Mouse (Mus musculus) left cerebral cortex, adult 9 months (tissue): Measurements from ENCODE around the gene Keap1.
A peak's percentile ranks its signal among the peaks of the same experiment; 100 is the strongest.
"Not testable (repeated sequence)": the region's sequence is repeated elsewhere in the genome, so short reads cannot be mapped to it uniquely, and the experiment has no call there.

Experiments used
- DNase-seq, 2 experiments: peaks; one replicate each; pipeline ENCODE4 v3.0.0; 2022; ENCODE audit warnings: low spot score in 2 of 2

The Keap1 gene

GRCm38 (mm10) chr9:21238733-21239464 lies at the start of gene Keap1:
Keap1 (minus strand) TSS chr9:21239361.
- peak in 1 of 2 experiments; percentile 66 for DNase-seq

- DNase-seq, result no peak
Observed at GRCm38 (mm10) chr9:21288404-21289336, 49.5 kb upstream of the Keap1 start.

- DNase-seq, result peak; percentile 94 to 98
Observed at GRCm38 (mm10) chr9:21287571-21288402, 48.6 kb upstream of the Keap1 start, which contains the start of gene Kri1. Kri1 (minus strand) TSS chr9:21287969.

GRCm38 (mm10) chr9:21286753-21287152 lies 47.6 kb upstream of the Keap1 start:
- DNase-seq, result no peak

GRCm38 (mm10) chr9:21283994-21284393 lies 44.8 kb upstream of the Keap1 start:
- DNase-seq, result no peak

DNA sequence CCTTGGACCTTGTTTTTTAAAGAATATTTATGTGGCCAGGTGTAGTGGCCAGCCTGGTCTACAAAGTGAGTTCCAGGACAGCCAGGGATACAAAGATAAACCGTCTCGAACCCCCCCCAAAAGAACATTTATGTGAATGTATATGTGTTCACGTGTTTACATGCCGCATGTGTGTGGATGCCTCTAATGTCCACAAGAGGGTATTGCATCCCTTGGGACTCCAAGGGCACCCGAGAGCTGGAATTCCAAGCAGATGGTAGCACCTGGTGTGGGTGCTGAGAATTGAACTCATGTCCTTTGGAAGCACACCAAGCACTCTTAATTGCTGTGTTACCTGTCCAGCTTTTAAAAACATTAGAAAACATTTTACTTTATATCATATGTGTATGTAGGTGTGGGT lies 44.4 kb upstream of the Keap1 start:
- no peak for DNase-seq

- no peak for DNase-seq
Observed at GRCm38 (mm10) chr9:21277776-21278175, 38.6 kb upstream of the Keap1 start.

- DNase-seq, result no peak
Observed at GRCm38 (mm10) chr9:21276307-21276706, 37.1 kb upstream of the Keap1 start.

- DNase-seq, result no peak
Observed at GRCm38 (mm10) chr9:21275727-21276126, 36.6 kb upstream of the Keap1 start.

DNA sequence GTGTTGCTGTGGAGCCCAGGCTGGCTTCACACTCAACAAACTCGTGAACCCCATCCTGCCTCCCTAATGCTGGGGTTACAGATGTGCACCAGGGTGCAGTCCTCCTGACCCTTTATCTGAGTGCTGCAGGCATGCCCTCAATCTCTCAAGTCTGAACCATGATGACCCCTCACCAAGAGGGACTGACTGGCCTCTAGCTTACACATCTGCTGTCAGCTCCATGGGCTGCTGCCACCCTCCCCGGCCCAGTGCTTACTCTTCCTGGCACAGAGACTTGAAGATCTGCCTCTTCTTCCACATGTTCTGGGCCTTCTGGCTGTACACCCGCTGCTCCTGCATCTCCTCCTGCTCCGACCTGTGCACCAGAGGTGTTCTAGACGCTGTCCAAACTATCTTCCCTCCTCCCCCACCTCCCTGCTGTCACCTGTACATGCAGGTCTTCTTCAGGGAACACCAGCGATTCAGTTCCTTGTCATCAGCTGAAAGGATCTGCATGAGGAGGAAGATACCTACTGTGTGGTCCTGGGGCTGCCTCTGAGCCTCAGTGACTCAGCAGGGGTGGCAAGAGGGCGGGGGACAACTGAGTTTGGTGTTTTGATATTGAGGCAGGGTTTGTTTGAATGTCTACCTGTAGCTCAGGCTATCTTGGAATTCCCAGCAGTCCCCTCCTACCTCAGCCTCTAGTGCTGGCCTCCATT lies 36.0 kb upstream of the Keap1 start:
- no peak for DNase-seq

- no peak for DNase-seq
Observed at GRCm38 (mm10) chr9:21274336-21274735, 35.2 kb upstream of the Keap1 start.

- no peak for DNase-seq
Observed at GRCm38 (mm10) chr9:21273520-21274228, 34.5 kb upstream of the Keap1 start.

DNA sequence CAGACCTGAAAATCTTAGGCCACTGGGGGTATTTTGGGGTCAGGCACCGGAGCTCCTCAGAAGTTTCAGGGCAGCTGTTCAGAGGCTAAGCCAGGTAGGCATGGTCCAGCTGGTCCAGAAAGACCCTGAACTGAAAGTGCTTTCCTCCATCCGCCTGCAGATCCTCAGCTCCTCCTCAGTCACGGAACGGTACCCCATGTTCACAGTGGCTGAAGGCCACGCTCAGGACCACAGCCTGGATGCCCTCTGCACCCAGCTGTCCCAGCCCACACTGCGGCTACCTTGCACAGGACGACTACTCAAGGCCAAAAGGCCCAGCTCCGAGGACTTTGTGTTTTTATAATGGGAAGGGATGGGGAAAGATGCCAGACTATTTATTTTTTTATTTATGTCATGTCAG lies 33.9 kb upstream of the Keap1 start:
- DNase-seq, result no peak

- DNase-seq, result no peak
Observed at GRCm38 (mm10) chr9:21272391-21272790, 33.2 kb upstream of the Keap1 start.

DNA sequence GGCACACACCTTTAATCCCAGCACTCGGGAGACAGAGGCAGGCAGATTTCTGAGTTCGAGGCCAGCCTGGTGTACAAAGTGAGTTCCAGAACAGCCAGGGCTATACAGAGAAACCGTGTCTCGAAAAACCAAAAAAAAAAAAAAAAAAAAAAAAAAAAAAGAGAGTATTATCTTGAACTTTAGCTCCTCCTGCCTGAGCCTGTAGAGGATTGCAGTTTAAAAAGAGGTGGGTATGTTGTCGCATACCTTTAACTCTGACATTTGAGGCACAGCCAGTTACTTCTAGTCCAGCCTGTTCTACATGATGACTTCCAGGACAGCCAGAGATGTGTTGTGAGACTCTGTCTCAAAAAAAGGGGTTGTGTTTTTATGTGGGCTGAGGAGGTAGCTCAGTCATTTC lies 30.4 kb upstream of the Keap1 start:
- DNase-seq, result not testable (repeated sequence)

DNA sequence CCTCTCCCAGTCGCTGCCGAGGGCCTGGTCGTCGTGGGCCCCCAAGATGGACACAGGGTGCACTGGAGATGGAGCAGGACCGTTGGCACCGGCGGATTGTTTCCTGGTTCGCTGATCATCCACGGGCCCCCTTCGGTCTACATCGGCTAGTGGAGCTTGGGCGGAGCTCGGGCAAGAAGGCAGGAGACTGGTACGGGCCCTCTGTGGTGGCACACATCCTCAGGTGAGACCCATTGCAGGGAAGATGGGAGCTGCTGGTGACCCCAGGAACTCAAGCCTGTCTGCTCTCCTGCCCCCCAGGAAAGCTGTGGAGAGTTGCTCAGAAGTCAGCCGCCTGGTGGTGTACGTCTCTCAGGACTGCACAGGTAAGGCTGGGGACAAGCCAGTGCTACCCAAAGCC lies 29.1 kb upstream of the Keap1 start:
- DNase-seq, result no peak

DNA sequence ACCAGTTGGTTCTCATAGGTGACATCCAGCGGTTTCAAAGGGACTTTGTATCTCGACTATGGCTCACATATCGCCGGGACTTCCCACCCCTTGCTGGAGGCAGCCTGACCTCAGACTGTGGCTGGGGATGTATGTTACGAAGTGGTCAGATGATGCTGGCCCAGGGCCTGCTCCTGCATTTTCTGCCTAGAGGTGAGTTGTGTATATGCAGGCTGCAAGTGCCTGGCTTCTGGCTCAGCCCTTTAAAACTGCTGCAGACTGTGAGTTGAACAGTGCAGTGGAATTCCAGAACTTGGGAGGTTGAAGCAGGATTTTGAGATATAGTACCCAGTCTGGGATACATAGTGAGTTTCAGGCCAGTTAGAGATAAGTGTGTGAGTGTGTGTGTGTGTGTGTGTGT lies 27.7 kb upstream of the Keap1 start:
- DNase-seq, result no peak

DNA sequence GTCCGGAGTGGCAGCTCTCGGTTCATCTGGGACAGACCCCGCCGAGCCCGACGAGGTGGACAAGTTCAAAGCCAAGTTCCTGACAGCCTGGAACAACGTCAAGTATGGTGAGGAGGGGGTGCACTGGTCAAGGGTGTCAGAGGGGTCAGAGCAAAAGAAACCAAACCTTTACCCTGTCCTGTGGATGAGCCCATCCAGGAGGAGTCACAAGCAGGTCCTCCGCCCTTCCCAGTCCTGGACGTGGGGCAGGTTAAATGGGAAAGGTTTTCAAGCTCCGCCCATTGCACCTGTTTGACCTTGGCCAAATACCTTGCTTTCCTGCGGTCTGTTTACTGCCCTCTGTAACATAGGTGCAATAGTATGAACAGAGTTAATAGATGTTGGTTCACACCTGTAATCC lies 26.4 kb upstream of the Keap1 start:
- DNase-seq, result no peak

DNA sequence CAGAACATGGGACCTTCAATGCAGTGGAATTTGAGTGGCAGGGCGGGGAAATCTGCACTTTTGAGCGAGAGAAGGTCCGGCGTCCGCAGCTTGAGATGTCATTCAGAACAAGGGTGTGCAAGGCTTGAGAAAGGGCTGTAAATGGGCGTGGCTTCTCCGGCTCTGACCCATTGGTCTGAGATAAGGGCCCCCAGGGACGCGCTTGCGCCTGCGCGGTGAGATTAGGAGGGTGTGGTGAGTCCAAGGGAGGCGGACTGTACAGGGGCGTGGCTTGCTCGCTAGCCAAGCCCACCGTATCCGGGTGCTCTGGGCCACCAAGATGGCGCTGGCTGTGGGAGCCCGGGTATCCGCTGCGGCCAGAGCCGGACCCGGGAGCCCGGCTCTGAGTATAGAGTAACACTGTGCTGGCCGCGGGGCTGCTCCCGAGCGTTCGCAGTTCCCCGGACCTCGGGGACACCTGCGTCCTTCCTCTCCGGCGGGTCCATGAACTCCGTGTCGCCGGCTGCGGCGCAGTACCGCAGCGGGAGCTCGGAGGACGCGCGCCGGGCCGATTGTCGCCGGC lies 25.9 kb upstream of the Keap1 start, which contains the start of gene Atg4d:
Gene Atg4d (plus strand): TSS at position 294 of the 562 bp plus-strand sequence.
- peak; percentile 96 to 97 for DNase-seq
